Mouse (Mus musculus) neural tube, embryonic 15.5 days (tissue): ENCODE data around the gene Brdt. TPM values are rescaled to one million over a fixed set of nuclear protein-coding genes. Genes with fewer than 3 reads are reported as not detected.

Source experiments
- ATAC-seq: fragments of 200-750 bp; cut with Nextera tagmentation; 2 replicates; pipeline ENCODE4 v1.8.0; 2017; ENCODE audit warnings: mild to moderate bottlenecking, moderate TSS enrichment, moderate library complexity; ENCODE audit not compliant: low FRiP score
- H3K27ac ChIP-seq: fragments of 300-500 bp; sonication (generic); replicated peaks from 2 replicates; pipeline ENCODE4 v1.5.1; 2015; ENCODE audit warnings: mild to moderate bottlenecking, inconsistent platforms
- H3K27me3 ChIP-seq: fragments of 300-500 bp; sonication (generic); replicated peaks from 2 replicates; pipeline ENCODE4 v1.6.1; 2015; ENCODE audit warnings: inconsistent platforms
- H3K36me3 ChIP-seq: fragments of 300-500 bp; sonication (generic); 2 replicates; pipeline ENCODE4 v1.6.1; 2015; ENCODE audit warnings: inconsistent platforms
- H3K4me1 ChIP-seq: fragments of 300-500 bp; sonication (generic); 2 replicates; pipeline ENCODE4 v1.6.1; 2015; ENCODE audit warnings: inconsistent platforms
- H3K4me2 ChIP-seq: fragments of 300-500 bp; sonication (generic); 2 replicates; pipeline ENCODE4 v1.6.1; 2015; ENCODE audit warnings: inconsistent platforms, mild to moderate bottlenecking, moderate library complexity
- H3K4me3 ChIP-seq: fragments of 300-500 bp; sonication (generic); replicated peaks from 2 replicates; pipeline ENCODE4 v1.5.1; 2015; ENCODE audit warnings: mild to moderate bottlenecking, inconsistent platforms
- H3K9ac ChIP-seq: fragments of 300-500 bp; sonication (generic); replicated peaks from 2 replicates; pipeline ENCODE4 v1.6.1; 2015; ENCODE audit warnings: mild to moderate bottlenecking, inconsistent platforms
- H3K9me3 ChIP-seq: fragments of 300-500 bp; sonication (generic); replicated peaks from 2 replicates; pipeline ENCODE4 v1.6.1; 2016; ENCODE audit warnings: inconsistent platforms
- WGBS: fragments of 180-500 bp; shearing (Covaris S2); methylation state at CpG from one replicate; pipeline ENCODE4 v1.1.7; 2015; ENCODE audit warnings: mixed read lengths; 5-methylcytosine and 5-hydroxymethylcytosine counted together
- polyA plus RNA-seq: library from polyadenylated mRNA; unstranded; fragments of >200 nt; fragmentation: Nextera tagmentation; extraction: Ambion mirVana; gene quantifications from 2 replicates; pipeline ENCODE4 v1.2.1, GENCODE M21; 2015

The Brdt gene
- 4.3 and 4.7 TPM in 2 replicates for polyA plus RNA-seq

GRCm38 (mm10) chr5:107330916-107331421, at the start of gene Brdt:
Brdt (plus strand) TSS chr5:107331159.
- no peaks in the 10 kb centered on the region for H3K4me1 ChIP-seq
- 94% methylated on average over 30 of the region's 30 CpGs for WGBS
- ATAC-seq: no peak
- H3K9ac ChIP-seq: no peak within 1 kb of the TSS
- no peak within 1 kb of the TSS for H3K4me3 ChIP-seq
- H3K9me3 ChIP-seq: no peaks in the 10 kb centered on the region
- no peaks in the 10 kb centered on the region for H3K27me3 ChIP-seq
- no peak within 1 kb of the TSS for H3K27ac ChIP-seq
- no peak within 1 kb of the TSS for H3K4me2 ChIP-seq
- H3K36me3 ChIP-seq: no peaks in the 10 kb centered on the region

- H3K27ac ChIP-seq: no peak overlapping the region
- WGBS: 85% methylated on average over 9 of the region's 9 CpGs
- H3K9ac ChIP-seq: no peak overlapping the region
- 0 out of 2 replicates have a peak, but pooled peaks cover 6% of the 10 kb centered on the region for H3K4me1 ChIP-seq
- H3K4me3 ChIP-seq: no peak overlapping the region
- H3K4me2 ChIP-seq: no peak overlapping the region
- no peaks in the 10 kb centered on the region for H3K36me3 ChIP-seq
- ATAC-seq: no peak
- H3K9me3 ChIP-seq: no peaks in the 10 kb centered on the region
- H3K27me3 ChIP-seq: no peaks in the 10 kb centered on the region
Observed at GRCm38 (mm10) chr5:107282561-107283307, 48.2 kb upstream of the Brdt start.

DNA sequence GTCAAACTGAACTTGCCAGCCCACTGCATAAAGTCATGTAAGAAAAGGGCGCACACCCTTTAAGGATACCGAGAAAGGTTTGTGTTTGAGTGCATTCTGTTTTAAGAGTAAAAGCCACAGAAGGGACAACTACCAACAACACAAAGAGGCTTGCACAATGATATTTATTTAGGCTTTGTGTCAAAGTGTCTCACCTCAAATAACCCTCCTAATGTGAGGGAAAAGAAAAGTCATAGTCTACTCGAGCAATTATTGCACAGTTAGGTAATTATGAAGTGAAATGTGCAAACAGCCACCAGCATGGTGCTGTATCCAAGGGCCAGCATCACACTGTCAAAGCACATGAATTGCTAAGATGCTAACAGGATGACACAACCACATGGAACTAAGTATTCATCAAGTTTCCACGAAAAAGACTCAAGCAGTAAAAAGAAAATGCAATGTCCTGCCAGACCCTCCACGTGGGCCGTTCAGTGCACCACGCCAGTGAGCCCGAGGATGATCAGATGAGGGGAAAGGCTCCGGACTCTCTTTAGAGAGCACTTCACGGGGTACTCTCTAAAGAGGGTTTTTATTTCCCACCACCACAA, 46.9 kb upstream of the Brdt start:
- Histone ChIP-seq H3K27ac (no peak overlapping the region), H3K4me3 (no peak overlapping the region), H3K4me1 (peaks cover 17% of the 10 kb centered on the region), H3K4me2 (no peak overlapping the region), H3K27me3 (no peaks in the 10 kb centered on the region), H3K9ac (no peak overlapping the region), H3K36me3 (no peaks in the 10 kb centered on the region), H3K9me3 (no peaks in the 10 kb centered on the region)
- ATAC-seq: no peak
- WGBS: 66% methylated on average over 10 of the region's 10 CpGs

GRCm38 (mm10) chr5:107285563-107285962, 45.4 kb upstream of the Brdt start:
- ATAC-seq: no peak
- 88% methylated on average over 6 of the region's 6 CpGs for WGBS

GRCm38 (mm10) chr5:107287254-107287907, 43.6 kb upstream of the Brdt start:
- ATAC-seq: no peak
- Histone ChIP-seq H3K27ac (no peak overlapping the region), H3K4me2 (peak overlapping the region; percentile 87), H3K4me3 (peak overlapping the region; percentile 69; the same call in 1 of the 2 replicates), H3K9ac (no peak overlapping the region), H3K36me3 (no peaks in the 10 kb centered on the region), H3K27me3 (peaks cover 8% of the 10 kb centered on the region; the same call in 1 of the 2 replicates), H3K9me3 (no peaks in the 10 kb centered on the region), H3K4me1 (peaks cover 24% of the 10 kb centered on the region)
- WGBS: 23% methylated on average over 6 of the region's 6 CpGs

More at GRCm38 (mm10) chr5:107285563-107285962, 45.4 kb upstream of the Brdt start:
- H3K9me3 ChIP-seq: no peaks in the 10 kb centered on the region
- no peak overlapping the region for H3K4me2 ChIP-seq
- H3K36me3 ChIP-seq: no peaks in the 10 kb centered on the region
- H3K27me3 ChIP-seq: no peaks in the 10 kb centered on the region
- H3K4me3 ChIP-seq: no peak overlapping the region
- H3K27ac ChIP-seq: no peak overlapping the region
- no peak overlapping the region for H3K9ac ChIP-seq
- peaks cover 24% of the 10 kb centered on the region for H3K4me1 ChIP-seq

DNA sequence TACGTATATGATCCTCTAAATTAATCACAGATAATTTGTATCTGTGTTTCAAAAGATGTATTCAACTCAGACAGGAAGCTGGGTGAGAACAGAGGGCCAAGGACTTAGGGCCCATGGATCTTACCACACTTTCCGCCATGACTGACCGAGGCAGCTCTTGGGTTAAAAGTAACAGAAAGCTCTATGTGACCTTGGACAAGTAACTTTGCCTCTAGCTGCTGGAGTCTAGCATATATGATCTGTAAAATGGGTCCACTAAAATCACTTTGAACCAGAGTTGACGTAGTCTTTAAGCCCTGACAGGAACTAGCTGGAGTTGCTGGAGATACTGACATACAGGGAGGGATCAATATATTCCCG, 43.1 kb upstream of the Brdt start:
- 52% methylated on average over 5 of the region's 5 CpGs for WGBS
- no peak overlapping the region for H3K27ac ChIP-seq

DNA sequence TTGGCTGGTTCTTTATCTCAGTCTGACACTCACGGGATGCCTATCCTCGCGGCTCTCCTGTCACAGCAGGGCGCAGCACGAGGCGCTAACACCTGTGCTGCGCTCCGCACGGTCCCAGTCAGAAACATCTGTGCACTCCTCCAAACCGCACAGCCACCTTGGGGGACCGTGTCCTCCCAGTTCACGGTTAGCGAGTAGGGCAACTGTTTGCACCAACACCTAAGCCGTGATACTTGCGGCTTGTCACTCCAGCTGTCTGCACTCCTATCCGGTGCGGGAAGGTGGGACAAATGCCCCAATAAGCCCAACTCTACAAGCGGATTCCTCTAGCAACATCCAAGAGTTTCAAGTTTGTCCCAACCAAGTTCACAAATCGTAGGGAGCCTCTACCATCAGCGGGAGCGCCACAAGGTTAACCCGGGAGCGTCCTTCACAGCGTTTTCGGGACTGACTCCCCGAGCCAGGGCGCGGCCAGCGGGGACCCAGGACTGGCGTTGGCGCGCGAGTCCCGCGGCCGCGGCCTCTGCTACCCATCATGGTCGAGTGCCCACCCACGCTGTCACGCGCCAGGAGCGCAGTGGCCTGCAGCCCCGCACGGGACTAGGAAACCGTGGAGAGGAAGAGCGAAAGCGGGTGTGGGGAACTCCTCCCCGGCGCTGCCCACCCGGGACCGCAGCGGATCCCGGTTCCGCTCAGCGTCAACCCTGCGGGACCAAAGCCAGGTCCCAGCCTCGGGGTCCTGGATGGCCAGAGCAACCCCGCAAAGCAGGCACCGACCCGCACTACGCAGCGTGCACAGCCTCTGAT, 42.3 kb upstream of the Brdt start:
- Histone ChIP-seq H3K4me2 (peak overlapping the region; percentile 87), H3K27me3 (peaks cover 8% of the 10 kb centered on the region; the same call in 1 of the 2 replicates), H3K9ac (peak overlapping the region; percentile 70), H3K4me3 (peak overlapping the region; percentile 69), H3K27ac (peak overlapping the region; percentile 79), H3K36me3 (no peaks in the 10 kb centered on the region), H3K4me1 (peaks cover 18% of the 10 kb centered on the region), H3K9me3 (no peaks in the 10 kb centered on the region)
- WGBS: under 1% methylated on average over 62 of the region's 62 CpGs
- peak; percentile 72 for ATAC-seq

More for the DNA sequence above, 43.1 kb upstream of the Brdt start:
- no peaks in the 10 kb centered on the region for H3K9me3 ChIP-seq
- H3K9ac ChIP-seq: peak overlapping the region; percentile 70; the same call in 1 of the 2 replicates
- no peak for ATAC-seq
- H3K4me2 ChIP-seq: peak overlapping the region; percentile 87
- H3K4me3 ChIP-seq: peak overlapping the region; percentile 69
- peaks cover 20% of the 10 kb centered on the region for H3K4me1 ChIP-seq
- H3K36me3 ChIP-seq: no peaks in the 10 kb centered on the region
- H3K27me3 ChIP-seq: peaks cover 8% of the 10 kb centered on the region; the same call in 1 of the 2 replicates

GRCm38 (mm10) chr5:107289234-107289764, 41.7 kb upstream of the Brdt start, which contains the start of gene Tgfbr3:
Tgfbr3 (minus strand) TSS chr5:107289629.
- H3K27me3 ChIP-seq: peaks cover 8% of the 10 kb centered on the region; the same call in 1 of the 2 replicates
- H3K9me3 ChIP-seq: no peaks in the 10 kb centered on the region
- H3K4me1 ChIP-seq: peaks cover 18% of the 10 kb centered on the region
- H3K4me3 ChIP-seq: peak within 1 kb of the TSS; percentile 69
- no peaks in the 10 kb centered on the region for H3K36me3 ChIP-seq
- peak within 1 kb of the TSS; percentile 79 for H3K27ac ChIP-seq
- peak within 1 kb of the TSS; percentile 87 for H3K4me2 ChIP-seq
- H3K9ac ChIP-seq: peak within 1 kb of the TSS; percentile 70
- 1% methylated on average over 44 of the region's 54 CpGs for WGBS
- peak; percentile 93 for ATAC-seq

GRCm38 (mm10) chr5:107289986-107290385, 41.0 kb upstream of the Brdt start:
- H3K27ac ChIP-seq: 0 out of 2 replicates have a peak overlapping the region, but pooled peaks have one; percentile 79
- no peaks in the 10 kb centered on the region for H3K36me3 ChIP-seq
- peaks cover 8% of the 10 kb centered on the region; the same call in 1 of the 2 replicates for H3K27me3 ChIP-seq
- H3K4me1 ChIP-seq: peaks cover 18% of the 10 kb centered on the region
- H3K4me3 ChIP-seq: peak overlapping the region; percentile 69
- ATAC-seq: no peak
- no peak overlapping the region for H3K9ac ChIP-seq
- H3K9me3 ChIP-seq: no peaks in the 10 kb centered on the region
- peak overlapping the region; percentile 87 for H3K4me2 ChIP-seq
- WGBS: 27% methylated on average over 8 of the region's 8 CpGs

- Histone ChIP-seq H3K36me3 (no peaks in the 10 kb centered on the region), H3K4me3 (no peak overlapping the region), H3K9me3 (no peaks in the 10 kb centered on the region), H3K9ac (no peak overlapping the region), H3K27ac (no peak overlapping the region), H3K4me2 (no peak overlapping the region), H3K4me1 (peaks cover 14% of the 10 kb centered on the region), H3K27me3 (peaks cover 8% of the 10 kb centered on the region; the same call in 1 of the 2 replicates)
- no peak for ATAC-seq
- 87% methylated on average over 4 of the region's 4 CpGs for WGBS
Observed at GRCm38 (mm10) chr5:107294041-107294440, 36.9 kb upstream of the Brdt start.
